Mouse (Mus musculus) skeletal muscle tissue, adult 2 months (tissue): ENCODE measurements at regions not wholly inside any gene's neighbourhood (a gene's known extent, or its start where the extent isn't known, plus 50 kb on each side); places are given as distances from the start of the nearest gene placed in this dataset.
A peak's percentile ranks its signal among the peaks of the same experiment; 100 is the strongest.

ENCODE experiments used
- DNase-seq: peaks from one replicate; pipeline ENCODE4 v3.0.0-alpha.2; 2012; ENCODE audit warnings: low read depth, low spot score

DNA sequence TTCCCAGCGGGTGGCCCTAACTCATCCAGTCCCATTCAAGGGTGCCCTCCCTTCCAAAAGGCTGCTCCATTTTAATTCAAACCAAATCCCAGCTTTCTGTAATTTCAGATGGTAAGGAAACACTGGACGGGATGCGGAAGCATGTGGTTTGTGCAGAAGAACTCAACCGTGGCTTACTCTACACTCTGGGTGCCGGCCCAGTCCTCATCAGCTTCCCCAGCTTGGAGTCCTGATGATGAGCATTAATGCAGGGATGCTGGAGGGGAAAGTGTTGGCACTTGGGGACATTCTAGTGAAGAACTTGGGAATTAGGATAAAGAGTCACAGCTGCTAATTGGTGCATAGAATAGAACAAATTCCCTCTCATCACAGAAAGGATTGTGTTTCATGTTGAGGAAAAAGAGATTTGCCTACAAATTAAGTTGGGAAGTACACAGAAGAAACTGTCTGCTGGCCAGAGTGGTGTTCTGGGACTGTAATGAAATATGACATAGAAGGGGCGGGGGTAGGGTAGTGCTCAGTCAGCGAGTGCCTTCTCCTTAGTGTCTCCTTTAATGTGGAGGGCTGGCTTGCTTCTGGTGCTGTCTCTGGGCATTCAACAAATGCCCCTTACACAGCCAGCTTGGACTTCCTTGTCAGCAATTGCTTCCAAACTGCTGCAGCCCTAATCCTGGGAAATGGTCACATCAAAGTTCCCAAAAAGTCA lies 285.0 kb upstream of the Bmper start:
- DNase-seq: no peak

DNA sequence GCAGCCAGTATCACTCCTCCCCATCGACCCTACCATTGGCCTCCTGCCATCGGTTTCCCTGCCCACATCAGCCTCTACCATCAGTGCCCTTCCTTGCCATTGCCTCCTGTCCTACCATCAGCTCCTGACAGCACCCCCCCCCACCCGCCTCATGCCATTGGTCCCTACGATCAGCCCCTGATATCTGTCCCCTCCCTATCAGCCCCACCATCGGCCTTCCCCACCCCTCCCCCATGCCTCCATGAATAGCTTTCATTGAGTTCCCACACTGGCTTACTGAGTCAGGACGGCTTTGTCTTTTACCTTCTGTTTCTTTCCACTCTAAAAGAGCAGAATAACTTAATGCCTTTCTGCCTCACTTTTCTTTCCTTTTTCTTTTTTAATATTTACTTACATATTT lies 277.9 kb upstream of the Bmper start:
- no peak for DNase-seq

DNA sequence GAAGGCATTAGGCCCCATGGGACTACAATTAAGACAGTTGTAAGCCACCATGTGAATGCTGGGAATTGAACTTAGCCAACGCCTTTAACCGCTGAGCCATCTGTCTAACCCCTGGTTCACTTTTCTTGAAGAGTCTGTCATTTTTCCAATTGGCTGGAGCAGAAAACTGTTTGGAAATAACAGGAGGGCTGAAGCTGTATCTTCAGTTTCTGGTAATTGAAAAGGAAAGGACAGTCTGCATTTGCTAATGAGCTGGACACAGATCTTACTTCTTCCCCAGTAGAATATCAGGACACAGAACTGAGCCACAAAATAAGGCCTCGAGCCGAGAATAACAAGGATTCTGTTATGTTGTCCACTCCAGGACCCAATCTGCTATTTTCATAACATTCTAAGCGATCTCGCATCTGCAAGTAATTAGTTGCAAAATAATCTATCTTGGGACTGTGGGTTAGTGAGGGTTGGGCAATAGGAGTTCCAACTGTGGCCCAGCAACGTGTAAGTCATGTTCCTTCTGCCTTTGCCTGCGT lies 277.4 kb upstream of the Bmper start:
- peak; percentile 79 for DNase-seq

DNA sequence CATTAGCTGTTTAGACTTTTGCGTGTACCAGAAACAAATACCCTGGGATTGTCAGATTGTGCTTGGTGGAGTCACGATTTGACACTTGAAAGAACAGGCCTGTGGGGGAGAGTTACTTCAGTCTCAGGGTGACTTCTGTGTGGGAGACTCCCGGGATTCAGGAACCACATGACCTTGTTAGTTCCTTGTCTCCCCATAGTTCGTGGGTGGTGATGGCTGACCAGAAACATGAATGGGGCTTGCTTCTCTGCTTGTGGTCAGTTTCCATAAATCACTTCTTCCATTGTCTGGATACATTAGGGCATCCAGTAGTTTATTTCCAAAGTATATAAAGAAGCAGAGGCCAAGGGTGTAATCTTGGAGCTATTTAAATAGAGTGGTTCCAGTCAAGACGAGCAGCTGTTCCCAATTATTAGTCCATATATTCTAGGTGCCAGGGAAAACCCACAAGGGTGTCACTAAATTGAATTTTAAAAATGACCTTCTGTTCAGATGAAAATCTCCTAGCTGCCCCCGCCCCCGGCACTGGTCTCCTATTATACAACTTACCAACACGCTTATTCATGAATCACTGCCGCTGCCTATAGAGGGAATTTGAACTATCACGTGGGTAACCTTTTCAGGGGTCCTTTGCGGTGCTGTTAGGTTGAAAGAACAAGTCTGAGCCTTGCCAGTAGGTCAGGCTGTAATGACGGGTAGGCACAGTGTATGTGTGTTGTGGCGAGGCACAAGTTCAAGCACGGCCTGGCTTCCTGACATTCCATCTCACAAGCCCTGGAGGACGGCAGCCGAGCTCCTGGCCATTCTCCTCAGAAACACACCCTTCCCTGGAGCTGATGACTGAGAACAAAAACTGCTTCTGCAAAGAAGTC lies 270.1 kb upstream of the Bmper start:
- DNase-seq: peak; percentile 14

DNA sequence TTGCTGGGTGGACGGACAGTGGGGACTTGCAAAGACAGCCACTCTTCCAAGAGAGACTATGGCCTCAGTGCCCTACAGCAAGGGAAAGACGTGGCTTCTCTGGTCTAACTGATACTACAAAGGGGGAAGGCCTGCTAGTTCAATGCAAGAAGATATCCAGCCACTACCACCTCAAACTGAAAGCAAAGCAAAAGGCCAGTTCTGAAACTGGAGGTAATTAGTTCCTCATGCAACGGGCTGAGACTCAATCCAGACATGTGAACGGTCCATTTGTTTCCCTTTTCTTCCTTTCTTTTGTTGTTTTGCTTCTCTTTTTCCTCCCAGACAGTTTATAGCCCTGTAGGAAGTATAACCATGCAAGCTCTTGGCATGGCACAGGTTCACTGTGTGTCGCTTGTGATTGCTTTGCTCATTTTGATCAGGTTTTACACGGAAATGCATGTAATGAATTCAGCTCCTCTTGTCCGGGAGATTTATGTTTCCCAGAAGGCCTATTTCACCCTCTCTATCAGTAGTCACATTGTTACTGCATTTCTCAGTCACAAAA lies 260.5 kb upstream of the Bmper start:
- no peak for DNase-seq

- DNase-seq: no peak
These were observed 251.6 kb upstream of the Bmper start for GRCm38 (mm10) chr9:22971312-22971711.

GRCm38 (mm10) chr9:22976748-22977147 lies 246.1 kb upstream of the Bmper start:
- no peak for DNase-seq

GRCm38 (mm10) chr9:22979627-22980026 lies 243.2 kb upstream of the Bmper start:
- DNase-seq: no peak

GRCm38 (mm10) chr9:22989508-22989907 lies 233.4 kb upstream of the Bmper start:
- no peak for DNase-seq

DNA sequence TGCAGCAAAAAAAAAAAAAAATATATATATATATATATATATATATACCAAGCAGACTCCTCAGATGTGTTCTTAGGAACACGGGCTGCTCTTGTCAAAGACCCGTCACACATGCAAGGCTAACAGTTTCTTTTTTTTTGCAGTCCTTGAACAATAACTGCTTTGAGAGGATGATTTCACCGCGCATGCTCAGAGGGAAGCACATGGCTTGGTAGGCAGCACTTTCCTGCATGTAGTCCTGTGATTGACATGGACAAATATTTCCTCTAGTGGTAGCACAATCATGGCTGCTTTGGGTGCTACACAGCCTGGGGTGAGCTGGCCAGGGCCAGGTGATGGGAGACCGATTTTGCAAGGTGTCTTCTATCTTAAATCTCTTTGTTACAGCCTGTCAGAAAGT lies 229.3 kb upstream of the Bmper start:
- no peak for DNase-seq

DNA sequence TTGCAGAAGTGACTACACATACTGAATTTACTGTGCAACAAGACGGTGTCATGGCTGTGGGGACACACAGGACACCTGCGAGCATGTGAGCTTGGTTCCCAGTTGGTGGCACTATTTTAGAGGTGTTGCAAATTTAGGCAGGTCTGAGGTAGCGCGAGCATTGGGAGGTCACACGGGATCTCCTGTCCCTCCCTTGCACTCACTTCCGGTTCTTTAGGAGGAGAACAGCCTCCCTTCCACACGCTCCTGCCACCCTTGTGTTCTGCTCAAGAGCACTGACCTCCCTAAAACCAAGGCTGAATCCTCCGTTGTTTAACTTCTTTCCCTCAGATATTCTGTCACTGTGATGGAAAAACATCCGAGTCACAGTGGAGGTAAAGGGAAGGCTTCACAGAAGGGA lies 227.3 kb upstream of the Bmper start:
- DNase-seq: no peak

DNA sequence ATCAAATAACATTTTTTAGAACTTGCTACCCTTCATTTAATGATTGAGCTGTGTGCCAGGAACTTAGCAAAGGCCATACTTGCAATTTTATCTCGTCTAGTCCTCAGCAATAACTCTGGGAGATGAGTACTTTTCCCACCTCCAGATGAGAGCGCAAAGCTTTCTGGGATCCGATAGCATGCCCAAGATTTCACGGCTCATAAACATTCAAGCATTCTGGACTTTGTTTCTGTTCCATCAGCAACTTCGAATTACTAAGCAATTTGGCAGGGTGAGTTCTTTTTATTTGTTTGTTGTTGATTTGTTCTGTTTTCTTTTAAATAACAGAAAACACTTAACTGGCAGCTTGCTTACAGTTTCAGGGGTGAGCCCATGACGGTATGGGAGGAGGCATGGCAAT lies 224.6 kb upstream of the Bmper start:
- DNase-seq: no peak

- DNase-seq: no peak
These were observed 223.7 kb upstream of the Bmper start for GRCm38 (mm10) chr9:22999181-22999580.

- no peak for DNase-seq
These were observed 222.7 kb upstream of the Bmper start for GRCm38 (mm10) chr9:23000200-23000599.

DNA sequence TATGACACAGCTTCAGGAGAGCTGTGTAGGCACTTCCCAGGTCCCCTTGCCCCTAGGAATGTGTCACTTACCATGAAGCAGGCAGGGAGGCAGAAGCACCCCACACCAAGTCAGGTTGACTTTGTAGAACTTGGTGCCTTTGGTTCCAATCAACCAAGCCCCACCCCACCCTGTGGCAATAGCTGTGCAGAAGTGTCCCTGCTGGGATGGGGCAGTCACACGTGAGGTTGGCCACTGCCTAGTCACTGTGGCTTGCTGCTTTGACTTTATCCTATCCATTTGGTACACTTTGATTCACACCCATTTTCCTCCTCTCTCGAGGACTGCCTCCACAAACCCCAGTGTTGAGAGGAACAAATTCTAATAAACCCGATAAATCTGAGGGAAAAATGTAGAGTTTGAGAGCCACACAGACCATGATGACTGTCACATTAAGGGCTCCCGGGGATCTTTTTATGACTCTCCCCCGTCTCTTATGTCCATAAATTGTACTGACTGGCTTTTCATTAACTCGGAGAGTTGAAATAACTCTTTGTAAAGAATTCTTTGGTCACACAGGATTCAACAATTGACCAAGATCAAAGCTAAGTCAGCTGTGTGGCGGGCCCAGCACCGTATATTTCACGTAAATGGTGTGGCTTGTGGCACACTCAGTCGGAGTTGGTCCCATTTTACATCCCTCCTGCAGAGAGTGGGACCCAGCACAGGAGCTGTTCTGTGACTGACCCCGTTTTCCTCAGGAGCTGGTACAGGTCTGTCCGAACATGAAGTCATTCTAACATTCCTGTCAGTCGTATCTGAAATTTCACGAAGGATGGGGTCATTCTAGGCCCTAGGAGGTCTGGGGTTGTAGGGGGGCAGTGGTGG lies 219.4 kb upstream of the Bmper start:
- no peak for DNase-seq

DNA sequence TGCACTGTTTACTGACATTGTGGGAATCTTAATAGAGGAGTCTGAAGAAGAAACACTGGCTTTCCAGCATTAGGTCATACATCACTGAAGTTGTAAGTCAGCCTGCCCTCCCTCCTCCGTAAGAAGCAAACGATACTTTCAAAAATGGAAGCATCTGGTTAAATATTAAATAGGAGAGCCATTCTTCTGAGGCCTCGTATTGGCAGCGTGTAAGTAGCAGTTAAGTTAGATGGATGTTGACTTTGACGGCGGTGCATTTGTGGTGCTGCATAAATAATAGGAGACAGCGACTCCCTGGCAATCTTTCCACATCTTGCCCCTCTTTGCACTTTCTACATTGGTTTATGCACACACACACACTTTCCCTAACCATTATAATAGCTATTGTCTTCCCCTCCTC lies 217.9 kb upstream of the Bmper start:
- no peak for DNase-seq

DNA sequence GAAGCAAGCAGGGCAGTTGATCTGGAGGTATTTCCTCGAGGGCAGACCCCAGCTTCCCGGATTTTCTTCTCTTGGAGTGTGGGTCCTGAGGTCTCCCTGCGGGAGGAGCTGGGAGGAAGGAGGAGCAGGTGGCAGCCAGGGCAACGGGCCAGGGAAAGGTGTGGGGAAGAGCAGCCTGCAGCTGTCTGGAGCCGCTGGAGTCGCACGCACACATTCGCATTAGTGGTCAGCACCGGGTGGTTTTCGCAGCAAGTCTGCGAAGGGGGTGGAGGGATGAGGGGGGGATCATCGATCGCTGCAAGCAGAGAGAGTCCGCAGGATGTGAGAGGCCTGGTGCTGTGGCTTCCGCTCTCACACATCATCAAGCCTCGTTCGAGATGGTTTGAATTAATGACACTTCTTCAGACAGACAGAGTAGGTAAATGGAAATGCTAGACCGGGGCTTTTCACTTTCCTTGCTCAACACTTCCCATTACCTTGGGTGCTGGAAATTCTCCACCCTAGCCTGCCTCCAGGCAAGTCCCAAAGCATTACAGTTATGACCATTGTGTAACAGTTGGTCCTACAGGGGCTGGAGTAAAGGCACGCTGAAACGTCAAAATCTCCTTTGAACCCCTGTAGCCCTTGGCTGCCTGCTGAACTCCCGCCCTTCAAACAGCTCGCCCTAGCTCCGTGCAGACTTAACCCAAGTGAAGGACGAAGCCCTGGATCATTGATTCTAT lies 213.3 kb upstream of the Bmper start:
- no peak for DNase-seq

GRCm38 (mm10) chr9:23011316-23011959 lies 211.4 kb upstream of the Bmper start:
- no peak for DNase-seq

GRCm38 (mm10) chr9:23012130-23012529 lies 210.7 kb upstream of the Bmper start:
- peak; percentile 10 for DNase-seq

GRCm38 (mm10) chr9:23016733-23017132 lies 206.1 kb upstream of the Bmper start:
- DNase-seq: no peak
